Mouse (Mus musculus) thymus, adult 2 months (tissue): ENCODE measurements around the gene Btbd16.

Experiments
- CTCF ChIP-seq: fragments of 200-500 bp; IDR thresholded peaks from 2 replicates; pipeline ENCODE4 v1.5.1; 2012; ENCODE audit warnings: mild to moderate bottlenecking, control low read depth, low read length, moderate library complexity, borderline replicate concordance; ENCODE audit not compliant: control insufficient read depth, poor library complexity, insufficient read depth; ENCODE audit errors: extremely low read depth
- POLR2A ChIP-seq: fragments of 200-500 bp; IDR thresholded peaks from 2 replicates; pipeline ENCODE4 v1.6.1; 2012; ENCODE audit warnings: mild to moderate bottlenecking, low read length, control low read depth, moderate library complexity; ENCODE audit not compliant: control insufficient read depth, poor library complexity, insufficient read depth; ENCODE audit errors: extremely low read depth

- TF ChIP-seq CTCF: no peak
- TF ChIP-seq POLR2A: no peak
Observed at GRCm38 (mm10) chr7:130860721-130861142, 86.9 kb downstream of the Btbd16 start.
